Mouse (Mus musculus): ENCODE measurements around the gene Rasgef1a.

GRCm38 (mm10) chr6:118080711-118081110 lies 69.5 kb downstream of the Rasgef1a start:
- TF ChIP-seq CTCF (IDR thresholded peaks at IDR 0.05; ENCODE audit: extremely low read depth, insufficient read depth, insufficient read length, insufficient replicate concordance): no peak
- no peak for TF ChIP-seq POLR2A (IDR thresholded peaks at IDR 0.05; ENCODE audit: low read depth, low read length)

Measured in spleen, adult 2 months (tissue).